In genomic region chr4:155397511-155398221, GRCm38 (mm10) we compare ENCODE assay signal across 8 mouse cellular contexts. TPM values are rescaled to one million over a fixed set of nuclear protein-coding genes. Genes with fewer than 3 reads are reported as not detected.
DNase-seq lines count a peak whose midpoint lies in the region; ATAC-seq and TF ChIP-seq lines count a peak whose summit lies in the region.

Gene Gabrd, minus strand, starts transcription at chr4:155398112.

- H3K4me1 ChIP-seq in kidney, adult 2 months (ENCODE audit: control insufficient read depth, insufficient read depth, low read length): no peaks in the 10 kb centered on the region
- 0 out of 2 replicates have a peak, but pooled peaks cover 3% of the 10 kb centered on the region for H3K4me1 ChIP-seq in liver, embryonic 11.5 days (replicated peaks; ENCODE audit: control insufficient read depth, insufficient read depth, low read length)
- no peaks in the 10 kb centered on the region for H3K4me1 ChIP-seq in neural tube, embryonic 11.5 days (ENCODE audit: control insufficient read depth, insufficient read depth, low read length)

- H3K4me3 ChIP-seq in kidney, adult 2 months (ENCODE audit: insufficient read depth, low read depth, low read length): peak within 1 kb of the TSS; percentile 4; the same call in 1 of the 2 replicates
- H3K4me3 ChIP-seq in liver, embryonic 11.5 days (ENCODE audit: low read depth, low read length): peak within 1 kb of the TSS; percentile 33
- peak within 1 kb of the TSS; percentile 24 for H3K4me3 ChIP-seq in neural tube, embryonic 11.5 days (ENCODE audit: low read depth, low read length)

- H3K36me3 ChIP-seq in kidney, adult 2 months (ENCODE audit: control insufficient read depth, insufficient read depth, low read length): no peaks in the 10 kb centered on the region
- H3K36me3 ChIP-seq in liver, embryonic 11.5 days (ENCODE audit: control insufficient read depth, insufficient read depth, low read length): no peaks in the 10 kb centered on the region
- no peaks in the 10 kb centered on the region for H3K36me3 ChIP-seq in neural tube, embryonic 11.5 days (ENCODE audit: control insufficient read depth, insufficient read depth, low read length)

- H3K4me2 ChIP-seq in liver, embryonic 11.5 days: peak within 1 kb of the TSS; percentile 65
- peak within 1 kb of the TSS; percentile 54 for H3K4me2 ChIP-seq in neural tube, embryonic 11.5 days (ENCODE audit: low read depth)

- no peak within 1 kb of the TSS for H3K9ac ChIP-seq in liver, embryonic 11.5 days (ENCODE audit: low read depth, low read length)
- H3K9ac ChIP-seq in neural tube, embryonic 11.5 days (ENCODE audit: low read length): no peak within 1 kb of the TSS

- H3K9me3 ChIP-seq in liver, embryonic 11.5 days (ENCODE audit: control insufficient read depth, low read length): no peaks in the 10 kb centered on the region
- H3K9me3 ChIP-seq in neural tube, embryonic 11.5 days (ENCODE audit: control insufficient read depth, low read length): no peaks in the 10 kb centered on the region

- ATAC-seq in liver, embryonic 11.5 days (replicated peaks; ENCODE audit: low FRiP score): no peak
- ATAC-seq in neural tube, embryonic 11.5 days (ENCODE audit: insufficient read depth, low FRiP score, low TSS enrichment): no peak

- no peak for TF ChIP-seq POLR2A in kidney, adult 2 months (IDR thresholded peaks at IDR 0.05; ENCODE audit: low read depth, low read length)

- DNase-seq in heart, adult 8-10 months (ENCODE audit: low spot score): peak; percentile 6
- DNase-seq in heart, adult 9 months (ENCODE audit: low spot score in 2 of 2): no peak
- DNase-seq in cerebellum, postnatal 36 days: peak; percentile 77 to 84
- peak; percentile 22 for DNase-seq in gastrocnemius, postnatal 25 days
- DNase-seq in kidney, adult 2 months: peak; percentile 83
- peak; percentile 72 for DNase-seq in liver, embryonic 11.5 days (ENCODE audit: low spot score)
- DNase-seq in neural tube, embryonic 11.5 days (ENCODE audit: low spot score): peak; percentile 61
- peak; percentile 72 for DNase-seq in thymus, postnatal 4 days

- no peaks in the 10 kb centered on the region for H3K27me3 ChIP-seq in kidney, adult 2 months (replicated peaks; ENCODE audit: control insufficient read depth, insufficient read depth, low read length)
- peaks cover 32% of the 10 kb centered on the region for H3K27me3 ChIP-seq in liver, embryonic 11.5 days (replicated peaks; ENCODE audit: control insufficient read depth, insufficient read depth, low read length)
- H3K27me3 ChIP-seq in neural tube, embryonic 11.5 days (ENCODE audit: control insufficient read depth, insufficient read depth, low read length): peaks cover 36% of the 10 kb centered on the region

- TF ChIP-seq CTCF in kidney, adult 2 months (conservative IDR thresholded peaks at IDR 0.05; ENCODE audit: insufficient read depth, insufficient read length, low read depth, low read length): no peak

- WGBS in kidney, adult 2 months: 2% methylated on average over 54 of the region's 57 CpGs
- 2% methylated on average over 46 of the region's 57 CpGs for WGBS in liver, embryonic 11.5 days
- 1% methylated on average over 55 of the region's 57 CpGs for WGBS in neural tube, embryonic 11.5 days

- no peak within 1 kb of the TSS for H3K27ac ChIP-seq in kidney, adult 2 months (ENCODE audit: insufficient read depth, low read depth, low read length)
- no peak within 1 kb of the TSS for H3K27ac ChIP-seq in liver, embryonic 11.5 days (ENCODE audit: low read depth, low read length)
- H3K27ac ChIP-seq in neural tube, embryonic 11.5 days (ENCODE audit: low read depth, low read length): no peak within 1 kb of the TSS

RNA-seq across cellular contexts. Expression of gene Gabrd, which starts in this region (rescaled TPM):
- not detected for total RNA-seq in heart, adult 8-10 months (2022)
- total RNA-seq in gastrocnemius, postnatal 25 days (2021): 1 to 10 TPM in 1 of 2 experiments, under 1 TPM in 1; 0.56 to 1.3 TPM
- 0.47 and 0.56 TPM in 2 replicates for polyA plus RNA-seq in kidney, adult 2 months (2012; rRNA removed)
- not detected in 2 replicates for polyA plus RNA-seq in liver, embryonic 11.5 days (2014; fragmentation: Nextera tagmentation; extraction: Ambion mirVana)
- polyA plus RNA-seq in neural tube, embryonic 11.5 days (2014; fragmentation: Nextera tagmentation; extraction: Ambion mirVana): not detected in 2 replicates

Comparison
In these comparisons a context has a peak if more than half of its experiments do, and no peak if none do; other contexts are left out.
1. Peak in DNase-seq in heart, adult 8-10 months; RNA of the gene not detected or under 1 TPM.
2. Peak in DNase-seq and H3K4me3 ChIP-seq in kidney, adult 2 months; RNA of the gene not detected or under 1 TPM.
3. Peak in DNase-seq, H3K4me3 ChIP-seq and H3K4me2 ChIP-seq in liver, embryonic 11.5 days; RNA of the gene not detected or under 1 TPM.
4. Peak in DNase-seq, H3K4me3 ChIP-seq and H3K4me2 ChIP-seq in neural tube, embryonic 11.5 days; RNA of the gene not detected or under 1 TPM.
5. DNase-seq: peak in cerebellum, postnatal 36 days (2 of 2), gastrocnemius, postnatal 25 days (single experiment) and thymus, postnatal 4 days (single experiment); none in heart, adult 9 months (0 of 2).
6. Peak in every context shown above with its lines, with median percentiles within 50 percentile points of each other: H3K4me3 ChIP-seq.